Mouse (Mus musculus): ENCODE data around the gene 4930539E08Rik. TPM values are rescaled to one million over a fixed set of nuclear protein-coding genes. Genes with fewer than 3 reads are reported as not detected.

Gene 4930539E08Rik
- not detected in 2 replicates for polyA plus RNA-seq (2012)

DNA sequence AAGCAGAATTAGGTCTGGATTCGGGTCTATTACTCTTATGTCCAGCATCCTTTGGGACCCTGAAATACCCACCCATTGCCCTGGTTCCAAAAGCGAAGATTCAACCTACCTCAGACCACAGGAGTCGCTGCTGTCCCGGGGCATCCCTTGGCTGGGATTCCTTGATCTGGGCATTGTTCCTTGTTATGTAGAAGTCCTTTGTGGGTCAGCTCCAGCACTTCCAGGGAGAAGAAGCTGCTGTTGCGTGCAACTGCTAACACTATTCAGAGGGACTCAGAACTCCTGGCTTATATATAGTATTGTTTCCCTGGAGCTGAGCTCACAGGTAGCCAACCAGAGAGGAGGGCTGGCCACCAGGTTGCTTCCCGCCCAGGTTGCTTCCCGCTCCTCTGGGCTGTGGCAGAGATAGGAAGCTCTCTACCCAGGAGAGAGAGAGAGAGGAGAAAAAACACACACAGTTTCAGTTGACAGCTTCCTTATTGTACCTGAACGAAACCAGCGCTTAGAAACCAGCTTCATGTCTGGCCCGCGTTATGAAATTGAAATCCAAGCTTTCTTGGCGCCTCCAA lies at the start of gene 4930539E08Rik:
TSS of gene 4930539E08Rik (minus strand) at position 265 of the 569 bp plus-strand sequence.
- TF ChIP-seq GATA1 (IDR thresholded peaks at IDR 0.05; ENCODE audit: low read length) (no peak), TAL1 (IDR thresholded peaks at IDR 0.05; ENCODE audit: low read length) (no peak)
- H3K4me1 ChIP-seq (ENCODE audit: control insufficient read depth) = no peaks in the 10 kb centered on the region; the same call in 1 of the 2 replicates
- peaks cover 8% of the 10 kb centered on the region for H3K27me3 ChIP-seq (ENCODE audit: control insufficient read depth)
- H3K4me3 ChIP-seq (replicated peaks) = no peak within 1 kb of the TSS
- H3K9me3 ChIP-seq (ENCODE audit: control insufficient read depth, low read length) = no peaks in the 10 kb centered on the region
- H3K36me3 ChIP-seq (ENCODE audit: control insufficient read depth) = no peaks in the 10 kb centered on the region

DNA sequence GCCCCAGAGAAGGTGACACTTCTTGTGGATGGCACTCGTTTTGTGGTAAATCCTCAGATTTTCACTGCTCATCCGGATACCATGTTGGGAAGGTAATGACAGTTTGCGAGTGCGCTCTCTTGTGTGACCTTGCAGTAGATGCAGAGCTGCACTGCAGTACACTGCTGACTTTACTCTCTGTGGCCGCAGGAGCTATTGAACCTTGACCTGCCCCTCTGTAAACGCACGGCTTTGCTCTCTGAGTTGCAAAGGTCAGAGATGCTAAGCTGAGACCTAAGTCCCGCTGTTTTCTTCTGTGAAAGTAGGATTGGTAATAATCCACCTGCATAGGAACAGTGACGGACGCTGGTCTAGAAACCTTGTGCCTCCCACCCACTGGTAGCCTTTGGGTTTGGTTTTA lies 46.5 kb upstream of the 4930539E08Rik start:
- Histone ChIP-seq H3K27me3 (ENCODE audit: control insufficient read depth) (no peaks in the 10 kb centered on the region), H3K36me3 (ENCODE audit: control insufficient read depth) (peaks cover 100% of the 10 kb centered on the region), H3K4me3 (replicated peaks) (no peak overlapping the region), H3K9me3 (ENCODE audit: control insufficient read depth, low read length) (no peaks in the 10 kb centered on the region), H3K4me1 (ENCODE audit: control insufficient read depth) (peaks cover 27% of the 10 kb centered on the region)
- TF ChIP-seq GATA1 (IDR thresholded peaks at IDR 0.05; ENCODE audit: low read length) (no peak), TAL1 (IDR thresholded peaks at IDR 0.05; ENCODE audit: low read length) (no peak)

DNA sequence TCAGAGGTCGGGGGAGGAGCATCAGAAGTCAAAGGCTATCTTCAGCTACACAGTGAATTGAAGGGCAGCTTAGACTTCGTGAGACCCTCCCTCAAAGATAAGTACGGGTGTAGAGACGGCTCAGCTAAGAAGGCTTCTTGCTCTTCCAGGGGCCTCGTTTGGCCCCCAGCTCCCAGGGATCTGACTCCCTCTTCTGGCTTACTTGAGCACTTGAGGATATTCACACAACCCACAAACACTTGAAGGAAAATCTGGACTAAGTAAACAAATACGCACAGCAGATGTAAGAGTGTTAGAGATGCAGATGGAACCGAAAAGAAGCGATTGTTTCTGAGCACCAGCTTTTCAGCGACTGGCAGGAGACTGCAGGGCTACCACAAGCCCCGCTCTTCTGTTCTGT lies 45.5 kb upstream of the 4930539E08Rik start:
- peaks cover 100% of the 10 kb centered on the region for H3K36me3 ChIP-seq (ENCODE audit: control insufficient read depth)

DNA sequence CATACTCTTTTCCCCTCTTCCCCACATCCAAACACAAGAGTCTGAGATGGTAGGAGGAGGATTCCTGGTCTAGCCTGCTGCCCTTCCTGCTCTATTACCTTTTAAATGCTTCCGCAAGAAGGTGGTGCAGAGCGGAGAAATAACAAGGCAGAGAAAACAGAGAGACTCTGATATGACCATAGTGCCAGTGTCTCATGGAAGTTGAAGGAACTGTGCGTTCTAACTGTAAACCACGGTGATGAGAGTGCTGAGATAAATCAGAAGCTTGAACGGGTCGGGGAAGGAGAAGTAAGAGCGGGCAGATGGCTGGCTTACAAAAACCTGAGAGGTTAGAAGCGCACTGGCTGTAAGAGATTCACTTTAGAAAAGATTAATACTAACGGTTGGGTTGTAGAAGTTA lies 39.3 kb upstream of the 4930539E08Rik start:
- TF ChIP-seq GATA1 (IDR thresholded peaks at IDR 0.05; ENCODE audit: low read length) (no peak), TAL1 (IDR thresholded peaks at IDR 0.05; ENCODE audit: low read length) (no peak)
- no peaks in the 10 kb centered on the region for H3K27me3 ChIP-seq (ENCODE audit: control insufficient read depth)
- H3K4me3 ChIP-seq (replicated peaks) = peak overlapping the region; percentile 73
- peaks cover 56% of the 10 kb centered on the region for H3K36me3 ChIP-seq (ENCODE audit: control insufficient read depth)
- peaks cover 52% of the 10 kb centered on the region for H3K4me1 ChIP-seq (ENCODE audit: control insufficient read depth)
- peaks cover 6% of the 10 kb centered on the region for H3K9me3 ChIP-seq (ENCODE audit: control insufficient read depth, low read length)

More for the DNA sequence above, 45.5 kb upstream of the 4930539E08Rik start:
- Histone ChIP-seq H3K4me1 (ENCODE audit: control insufficient read depth) (peaks cover 33% of the 10 kb centered on the region), H3K27me3 (ENCODE audit: control insufficient read depth) (no peaks in the 10 kb centered on the region), H3K9me3 (ENCODE audit: control insufficient read depth, low read length) (peaks cover 6% of the 10 kb centered on the region), H3K4me3 (replicated peaks) (no peak overlapping the region)
- no peak for TF ChIP-seq TAL1 (IDR thresholded peaks at IDR 0.05; ENCODE audit: low read length)
- TF ChIP-seq GATA1 (IDR thresholded peaks at IDR 0.05; ENCODE audit: low read length) = no peak

DNA sequence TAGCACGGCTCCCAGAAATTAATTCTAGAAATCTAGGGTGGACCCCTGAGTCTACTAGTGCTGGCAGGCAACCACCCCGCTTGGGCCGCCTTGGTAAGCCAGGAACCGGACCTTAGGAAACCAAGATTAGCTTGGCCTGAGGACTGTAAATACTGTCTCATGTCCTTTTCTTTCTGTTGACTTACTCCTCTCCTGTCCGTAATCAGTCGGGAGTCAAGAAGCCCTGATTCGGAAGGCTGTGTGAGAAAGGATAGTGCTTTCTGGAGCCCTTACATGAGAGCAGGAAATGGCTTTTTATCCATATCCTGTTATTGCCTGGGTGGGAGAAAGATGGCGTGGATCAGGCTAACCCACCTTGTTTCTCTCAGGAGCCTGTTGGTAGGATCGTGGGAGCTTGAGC lies 38.1 kb upstream of the 4930539E08Rik start:
- peaks cover 6% of the 10 kb centered on the region for H3K9me3 ChIP-seq (ENCODE audit: control insufficient read depth, low read length)
- peak overlapping the region; percentile 73 for H3K4me3 ChIP-seq (replicated peaks)
- no peak for TF ChIP-seq TAL1 (IDR thresholded peaks at IDR 0.05; ENCODE audit: low read length)
- TF ChIP-seq GATA1 (IDR thresholded peaks at IDR 0.05; ENCODE audit: low read length) = no peak
- H3K27me3 ChIP-seq (ENCODE audit: control insufficient read depth) = no peaks in the 10 kb centered on the region
- peaks cover 45% of the 10 kb centered on the region for H3K36me3 ChIP-seq (ENCODE audit: control insufficient read depth)
- peaks cover 48% of the 10 kb centered on the region for H3K4me1 ChIP-seq (ENCODE audit: control insufficient read depth)

DNA sequence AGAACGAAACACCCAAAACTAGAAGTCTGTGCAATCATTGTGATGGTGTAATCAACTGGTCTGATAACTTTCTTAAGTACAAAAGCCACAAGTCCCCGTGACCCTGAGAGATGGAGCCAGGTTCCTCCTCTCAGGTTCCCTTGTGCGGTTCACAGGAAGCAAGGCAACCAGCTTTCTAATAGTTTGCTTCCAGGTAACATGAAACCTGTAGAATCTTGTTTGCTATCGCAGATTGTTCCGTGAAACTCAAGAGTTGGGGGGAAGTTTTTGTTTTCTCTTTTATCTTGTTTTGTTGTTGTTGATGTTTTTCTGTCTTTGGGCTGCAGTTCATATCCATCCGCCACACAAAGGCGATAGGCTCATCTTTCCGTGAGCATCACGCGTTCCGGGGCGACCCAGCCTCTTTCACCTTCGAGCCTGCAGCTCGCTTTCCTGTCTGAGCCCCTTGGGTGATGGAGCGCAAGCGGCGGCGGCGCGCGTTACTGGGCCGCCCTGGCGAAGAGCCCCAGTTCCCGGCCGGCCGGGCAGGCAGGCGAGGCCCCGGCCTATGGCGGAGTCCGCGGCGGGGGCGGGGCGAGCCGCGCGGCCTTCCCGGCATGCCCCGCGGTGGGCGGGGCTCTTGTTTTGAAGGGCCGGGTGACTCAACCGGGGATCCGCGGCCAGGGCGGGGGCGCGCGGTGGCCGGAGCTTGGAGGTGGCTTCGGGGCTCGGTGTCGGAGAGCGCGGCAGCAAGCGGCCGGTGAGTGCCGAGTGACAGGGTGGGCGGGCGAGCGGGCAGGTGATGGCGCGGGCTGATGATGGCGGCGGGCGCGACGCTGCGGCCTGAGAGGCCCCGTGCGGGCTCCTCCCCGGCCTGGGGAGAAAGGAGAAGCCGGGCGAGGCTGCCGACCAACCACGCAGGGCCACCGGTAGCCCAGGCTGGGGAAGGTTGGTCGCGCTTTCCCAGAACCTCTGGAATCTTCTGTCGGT lies 37.0 kb upstream of the 4930539E08Rik start, which contains the start of gene Kctd20:
TSS of gene Kctd20 (plus strand) at position 120 of the 969 bp plus-strand sequence.
- peaks cover 4% of the 10 kb centered on the region; the same call in 1 of the 2 replicates for H3K27me3 ChIP-seq (ENCODE audit: control insufficient read depth)
- peaks cover 33% of the 10 kb centered on the region for H3K36me3 ChIP-seq (ENCODE audit: control insufficient read depth)
- TF ChIP-seq GATA1 (IDR thresholded peaks at IDR 0.05; ENCODE audit: low read length) (no peak), TAL1 (IDR thresholded peaks at IDR 0.05; ENCODE audit: low read length) (no peak)
- peaks cover 11% of the 10 kb centered on the region for H3K9me3 ChIP-seq (ENCODE audit: control insufficient read depth, low read length)
- H3K4me1 ChIP-seq (ENCODE audit: control insufficient read depth) = peaks cover 43% of the 10 kb centered on the region
- peak within 1 kb of the TSS; percentile 73 for H3K4me3 ChIP-seq (replicated peaks)

DNA sequence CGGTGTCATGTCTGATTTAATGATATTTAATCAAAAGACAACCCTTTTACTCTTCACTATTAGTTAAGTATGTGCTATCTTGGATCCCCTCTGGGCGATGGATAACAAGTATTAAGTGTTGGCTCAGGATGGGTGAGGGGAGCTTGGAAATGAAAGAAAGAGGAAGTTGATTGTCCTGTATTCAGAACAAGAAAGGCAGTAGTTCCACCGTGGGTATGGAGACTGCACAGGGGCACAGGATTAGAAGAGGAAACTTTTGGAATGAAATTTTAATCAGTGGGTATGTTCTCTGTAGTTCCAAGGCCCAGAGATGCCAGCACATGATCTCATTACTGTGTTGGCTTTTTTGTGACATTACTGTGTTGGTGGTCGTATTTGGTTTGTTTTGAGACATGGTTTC lies 35.6 kb upstream of the 4930539E08Rik start:
- H3K27me3 ChIP-seq (ENCODE audit: control insufficient read depth) = peaks cover 12% of the 10 kb centered on the region
- TF ChIP-seq GATA1 (IDR thresholded peaks at IDR 0.05; ENCODE audit: low read length) (no peak), TAL1 (IDR thresholded peaks at IDR 0.05; ENCODE audit: low read length) (no peak)
- peaks cover 35% of the 10 kb centered on the region for H3K4me1 ChIP-seq (ENCODE audit: control insufficient read depth)
- peaks cover 13% of the 10 kb centered on the region for H3K9me3 ChIP-seq (ENCODE audit: control insufficient read depth, low read length)
- peaks cover 20% of the 10 kb centered on the region for H3K36me3 ChIP-seq (ENCODE audit: control insufficient read depth)
- H3K4me3 ChIP-seq (replicated peaks) = no peak overlapping the region

DNA sequence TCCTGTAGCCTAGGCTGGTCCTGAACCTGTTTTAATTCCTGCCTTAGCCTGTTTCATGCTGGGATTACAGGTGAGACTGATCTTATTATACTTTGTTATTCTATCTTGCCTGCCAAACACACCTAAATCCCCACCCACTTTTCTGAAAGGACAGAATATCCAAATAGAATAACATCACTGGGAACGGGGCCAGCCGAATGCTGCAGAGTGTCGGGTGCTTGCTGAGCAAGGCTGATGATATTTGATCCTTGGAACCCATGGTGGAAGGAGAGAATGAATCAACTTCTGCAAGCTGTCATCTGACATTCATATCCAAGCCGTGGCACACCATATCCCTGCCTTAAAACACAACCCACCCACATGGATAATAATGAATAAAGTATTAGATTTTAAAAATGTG lies 33.5 kb upstream of the 4930539E08Rik start:
- Histone ChIP-seq H3K4me1 (ENCODE audit: control insufficient read depth) (peaks cover 25% of the 10 kb centered on the region), H3K9me3 (ENCODE audit: control insufficient read depth, low read length) (peaks cover 13% of the 10 kb centered on the region), H3K4me3 (replicated peaks) (no peak overlapping the region), H3K36me3 (ENCODE audit: control insufficient read depth) (peaks cover under 1% of the 10 kb centered on the region), H3K27me3 (ENCODE audit: control insufficient read depth) (peaks cover 12% of the 10 kb centered on the region)
- TF ChIP-seq TAL1 (IDR thresholded peaks at IDR 0.05; ENCODE audit: low read length) (no peak), GATA1 (IDR thresholded peaks at IDR 0.05; ENCODE audit: low read length) (no peak)
